Mouse (Mus musculus): ENCODE measurements around the gene Lars2.

DNA sequence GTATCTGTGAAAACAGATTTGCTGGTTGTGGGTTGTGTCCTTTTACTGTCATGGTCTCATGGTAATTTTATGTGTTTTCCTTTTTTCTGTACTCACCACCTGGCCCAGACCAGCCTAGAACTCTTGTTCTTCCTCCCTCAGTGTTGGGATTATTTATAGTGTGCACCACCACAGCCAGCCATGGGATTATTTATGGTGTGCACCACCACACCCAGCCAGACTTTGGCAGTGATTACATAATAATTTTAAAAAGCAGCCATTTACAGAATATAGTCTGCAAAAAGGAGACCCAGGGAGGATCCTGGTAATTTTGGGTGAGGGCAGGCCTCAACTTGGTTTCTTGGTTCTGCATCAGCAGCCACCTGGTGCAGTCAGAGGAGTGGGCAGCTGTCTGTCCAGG lies 81.9 kb downstream of the Lars2 start:
- TF ChIP-seq CTCF (IDR thresholded peaks at IDR 0.05; ENCODE audit: low read depth, low read length) (no peak), GATA1 (IDR thresholded peaks at IDR 0.05; ENCODE audit: borderline replicate concordance, low read length) (no peak), TAL1 (conservative IDR thresholded peaks at IDR 0.05; ENCODE audit: low read depth, low read length) (no peak)

All from G1E (cell line).